Mouse (Mus musculus): Measurements from ENCODE around the gene Rab5c. TPM values are rescaled to one million over a fixed set of nuclear protein-coding genes. Genes with fewer than 3 reads are reported as not detected.
A peak's percentile ranks its signal among the peaks of the same experiment; 100 is the strongest.

Rab5c gene
- polyA plus RNA-seq, 1 experiment from 2014 or later = 76.6 TPM

GRCm38 (mm10) chr11:100720345-100720744 lies 17.7 kb downstream of the Rab5c start:
- H3K27me3 ChIP-seq (ENCODE audit: control insufficient read depth, insufficient read depth, low read length) = no peaks in the 10 kb centered on the region
- H3K36me3 ChIP-seq (ENCODE audit: control insufficient read depth, insufficient read depth, low read length) = no peaks in the 10 kb centered on the region
- no peak overlapping the region for H3K4me3 ChIP-seq (ENCODE audit: low read depth, low read length)
- ATAC-seq (ENCODE audit: low FRiP score) (no peak), DNase-seq (ENCODE audit: low spot score) (no peak)
- 87% methylated on average over 5 of the region's 5 CpGs for WGBS
- H3K9ac ChIP-seq (ENCODE audit: low read depth, low read length) = no peak overlapping the region
- no peaks in the 10 kb centered on the region for H3K9me3 ChIP-seq (ENCODE audit: control insufficient read depth, low read length)
- H3K4me2 ChIP-seq (replicated peaks; ENCODE audit: low read depth, low read length) = no peak overlapping the region
- no peaks in the 10 kb centered on the region for H3K4me1 ChIP-seq (replicated peaks; ENCODE audit: control insufficient read depth, insufficient read depth, low read length)
- no peak overlapping the region for H3K27ac ChIP-seq (ENCODE audit: low read depth, low read length)

GRCm38 (mm10) chr11:100719893-100720292 lies 18.1 kb downstream of the Rab5c start:
- no peaks in the 10 kb centered on the region for H3K27me3 ChIP-seq (ENCODE audit: control insufficient read depth, insufficient read depth, low read length)
- H3K4me2 ChIP-seq (replicated peaks; ENCODE audit: low read depth, low read length) = no peak overlapping the region
- ATAC-seq (ENCODE audit: low FRiP score) (no peak), DNase-seq (ENCODE audit: low spot score) (no peak)
- no peaks in the 10 kb centered on the region for H3K9me3 ChIP-seq (ENCODE audit: control insufficient read depth, low read length)
- H3K36me3 ChIP-seq (ENCODE audit: control insufficient read depth, insufficient read depth, low read length) = no peaks in the 10 kb centered on the region
- H3K27ac ChIP-seq (ENCODE audit: low read depth, low read length) = no peak overlapping the region
- H3K4me3 ChIP-seq (ENCODE audit: low read depth, low read length) = no peak overlapping the region
- no peaks in the 10 kb centered on the region for H3K4me1 ChIP-seq (replicated peaks; ENCODE audit: control insufficient read depth, insufficient read depth, low read length)
- H3K9ac ChIP-seq (ENCODE audit: low read depth, low read length) = no peak overlapping the region
- WGBS = 84% methylated on average over 11 of the region's 11 CpGs

GRCm38 (mm10) chr11:100719312-100719711 lies 18.7 kb downstream of the Rab5c start:
- H3K4me1 ChIP-seq (replicated peaks; ENCODE audit: control insufficient read depth, insufficient read depth, low read length) = peaks cover under 1% of the 10 kb centered on the region; the same call in 1 of the 2 replicates
- H3K4me3 ChIP-seq (ENCODE audit: low read depth, low read length) = no peak overlapping the region
- DNase-seq (ENCODE audit: low spot score) = no peak
- no peaks in the 10 kb centered on the region for H3K9me3 ChIP-seq (ENCODE audit: control insufficient read depth, low read length)
- no peak overlapping the region for H3K27ac ChIP-seq (ENCODE audit: low read depth, low read length)
- no peaks in the 10 kb centered on the region for H3K36me3 ChIP-seq (ENCODE audit: control insufficient read depth, insufficient read depth, low read length)
- H3K4me2 ChIP-seq (replicated peaks; ENCODE audit: low read depth, low read length) = no peak overlapping the region
- H3K27me3 ChIP-seq (ENCODE audit: control insufficient read depth, insufficient read depth, low read length) = no peaks in the 10 kb centered on the region
- no peak overlapping the region for H3K9ac ChIP-seq (ENCODE audit: low read depth, low read length)
- no peak for ATAC-seq (ENCODE audit: low FRiP score)
- 78% methylated on average over 3 of the region's 3 CpGs for WGBS

- no peaks in the 10 kb centered on the region for H3K27me3 ChIP-seq (ENCODE audit: control insufficient read depth, insufficient read depth, low read length)
- no peak overlapping the region for H3K4me2 ChIP-seq (replicated peaks; ENCODE audit: low read depth, low read length)
- DNase-seq (ENCODE audit: low spot score) = no peak
- 85% methylated on average over 4 of the region's 4 CpGs for WGBS
- H3K27ac ChIP-seq (ENCODE audit: low read depth, low read length) = no peak overlapping the region
- H3K9ac ChIP-seq (ENCODE audit: low read depth, low read length) = no peak overlapping the region
- H3K4me1 ChIP-seq (replicated peaks; ENCODE audit: control insufficient read depth, insufficient read depth, low read length) = peaks cover 5% of the 10 kb centered on the region
- ATAC-seq (ENCODE audit: low FRiP score) = no peak
- no peaks in the 10 kb centered on the region for H3K9me3 ChIP-seq (ENCODE audit: control insufficient read depth, low read length)
- H3K4me3 ChIP-seq (ENCODE audit: low read depth, low read length) = no peak overlapping the region
- H3K36me3 ChIP-seq (ENCODE audit: control insufficient read depth, insufficient read depth, low read length) = no peaks in the 10 kb centered on the region
Measured at GRCm38 (mm10) chr11:100718866-100719265, 19.1 kb downstream of the Rab5c start.

GRCm38 (mm10) chr11:100718462-100718861 lies 19.6 kb downstream of the Rab5c start:
- WGBS = 90% methylated on average over 7 of the region's 7 CpGs
- Histone ChIP-seq H3K4me3 (ENCODE audit: low read depth, low read length) (no peak overlapping the region), H3K27ac (ENCODE audit: low read depth, low read length) (no peak overlapping the region), H3K27me3 (ENCODE audit: control insufficient read depth, insufficient read depth, low read length) (no peaks in the 10 kb centered on the region), H3K9me3 (ENCODE audit: control insufficient read depth, low read length) (no peaks in the 10 kb centered on the region), H3K4me1 (replicated peaks; ENCODE audit: control insufficient read depth, insufficient read depth, low read length) (peaks cover 9% of the 10 kb centered on the region), H3K9ac (ENCODE audit: low read depth, low read length) (no peak overlapping the region), H3K4me2 (replicated peaks; ENCODE audit: low read depth, low read length) (no peak overlapping the region), H3K36me3 (ENCODE audit: control insufficient read depth, insufficient read depth, low read length) (no peaks in the 10 kb centered on the region)
- no peak for DNase-seq (ENCODE audit: low spot score)
- ATAC-seq (ENCODE audit: low FRiP score) = no peak

GRCm38 (mm10) chr11:100716649-100717048 lies 21.4 kb downstream of the Rab5c start:
- Histone ChIP-seq H3K36me3 (ENCODE audit: control insufficient read depth, insufficient read depth, low read length) (no peaks in the 10 kb centered on the region), H3K4me2 (replicated peaks; ENCODE audit: low read depth, low read length) (no peak overlapping the region), H3K27ac (ENCODE audit: low read depth, low read length) (no peak overlapping the region), H3K27me3 (ENCODE audit: control insufficient read depth, insufficient read depth, low read length) (no peaks in the 10 kb centered on the region), H3K9ac (ENCODE audit: low read depth, low read length) (no peak overlapping the region), H3K4me1 (replicated peaks; ENCODE audit: control insufficient read depth, insufficient read depth, low read length) (peaks cover 9% of the 10 kb centered on the region), H3K4me3 (ENCODE audit: low read depth, low read length) (no peak overlapping the region), H3K9me3 (ENCODE audit: control insufficient read depth, low read length) (no peaks in the 10 kb centered on the region)
- WGBS = 89% methylated on average over 3 of the region's 3 CpGs
- DNase-seq (ENCODE audit: low spot score) = no peak
- no peak for ATAC-seq (ENCODE audit: low FRiP score)

GRCm38 (mm10) chr11:100714948-100715347 lies 23.1 kb downstream of the Rab5c start:
- no peaks in the 10 kb centered on the region for H3K9me3 ChIP-seq (ENCODE audit: control insufficient read depth, low read length)
- H3K27me3 ChIP-seq (ENCODE audit: control insufficient read depth, insufficient read depth, low read length) = no peaks in the 10 kb centered on the region
- no peak for DNase-seq (ENCODE audit: low spot score)
- H3K4me3 ChIP-seq (ENCODE audit: low read depth, low read length) = no peak overlapping the region
- peaks cover 9% of the 10 kb centered on the region for H3K4me1 ChIP-seq (replicated peaks; ENCODE audit: control insufficient read depth, insufficient read depth, low read length)
- no peak for ATAC-seq (ENCODE audit: low FRiP score)
- H3K36me3 ChIP-seq (ENCODE audit: control insufficient read depth, insufficient read depth, low read length) = peaks cover 2% of the 10 kb centered on the region; the same call in 1 of the 2 replicates
- 0 out of 2 replicates have a peak overlapping the region, but pooled peaks have one; percentile 10 for H3K27ac ChIP-seq (ENCODE audit: low read depth, low read length)
- H3K9ac ChIP-seq (ENCODE audit: low read depth, low read length) = no peak overlapping the region
- WGBS = 78% methylated on average over 6 of the region's 6 CpGs
- H3K4me2 ChIP-seq (replicated peaks; ENCODE audit: low read depth, low read length) = no peak overlapping the region

- no peak overlapping the region for H3K4me3 ChIP-seq (ENCODE audit: low read depth, low read length)
- H3K4me1 ChIP-seq (replicated peaks; ENCODE audit: control insufficient read depth, insufficient read depth, low read length) = peaks cover 9% of the 10 kb centered on the region
- WGBS = 42% methylated on average over 6 of the region's 6 CpGs
- H3K9ac ChIP-seq (ENCODE audit: low read depth, low read length) = no peak overlapping the region
- H3K27me3 ChIP-seq (ENCODE audit: control insufficient read depth, insufficient read depth, low read length) = no peaks in the 10 kb centered on the region
- DNase-seq (ENCODE audit: low spot score) = peak; percentile 84
- H3K9me3 ChIP-seq (ENCODE audit: control insufficient read depth, low read length) = no peaks in the 10 kb centered on the region
- peak overlapping the region; percentile 35; the same call in 1 of the 2 replicates for H3K4me2 ChIP-seq (replicated peaks; ENCODE audit: low read depth, low read length)
- 0 out of 2 replicates have a peak overlapping the region, but pooled peaks have one; percentile 10 for H3K27ac ChIP-seq (ENCODE audit: low read depth, low read length)
- ATAC-seq (ENCODE audit: low FRiP score) = peak; percentile 33
- peaks cover 2% of the 10 kb centered on the region; the same call in 1 of the 2 replicates for H3K36me3 ChIP-seq (ENCODE audit: control insufficient read depth, insufficient read depth, low read length)
Measured at GRCm38 (mm10) chr11:100714534-100714915, 23.5 kb downstream of the Rab5c start.

GRCm38 (mm10) chr11:100713735-100714533 lies 24.1 kb downstream of the Rab5c start, which contains the start of gene Hspb9:
Gene Hspb9 (plus strand): TSS chr11:100713850.
- Histone ChIP-seq H3K27me3 (ENCODE audit: control insufficient read depth, insufficient read depth, low read length) (no peaks in the 10 kb centered on the region), H3K4me1 (replicated peaks; ENCODE audit: control insufficient read depth, insufficient read depth, low read length) (peaks cover 9% of the 10 kb centered on the region), H3K4me3 (ENCODE audit: low read depth, low read length) (peak within 1 kb of the TSS; percentile 21; the same call in 1 of the 2 replicates), H3K9ac (ENCODE audit: low read depth, low read length) (peak within 1 kb of the TSS; percentile 27), H3K27ac (ENCODE audit: low read depth, low read length) (0 out of 2 replicates have a peak within 1 kb of the TSS, but pooled peaks have one; percentile 30), H3K9me3 (ENCODE audit: control insufficient read depth, low read length) (no peaks in the 10 kb centered on the region), H3K36me3 (ENCODE audit: control insufficient read depth, insufficient read depth, low read length) (peaks cover 7% of the 10 kb centered on the region; the same call in 1 of the 2 replicates), H3K4me2 (replicated peaks; ENCODE audit: low read depth, low read length) (peak within 1 kb of the TSS; percentile 35)
- WGBS = 3% methylated on average over 38 of the region's 38 CpGs
- peak; percentile 64 for DNase-seq (ENCODE audit: low spot score)
- no peak for ATAC-seq (ENCODE audit: low FRiP score)

Data from hindbrain, embryonic 11.5 days (tissue).